Mouse (Mus musculus) layer of hippocampus, adult 9-11 months (tissue): ENCODE measurements around the gene Snx29.
A peak's percentile ranks its signal among the peaks of the same experiment; 100 is the strongest.

ENCODE experiments used
- DNase-seq: peaks from one replicate; pipeline ENCODE4 v3.0.0; 2022

Snx29 gene

DNA sequence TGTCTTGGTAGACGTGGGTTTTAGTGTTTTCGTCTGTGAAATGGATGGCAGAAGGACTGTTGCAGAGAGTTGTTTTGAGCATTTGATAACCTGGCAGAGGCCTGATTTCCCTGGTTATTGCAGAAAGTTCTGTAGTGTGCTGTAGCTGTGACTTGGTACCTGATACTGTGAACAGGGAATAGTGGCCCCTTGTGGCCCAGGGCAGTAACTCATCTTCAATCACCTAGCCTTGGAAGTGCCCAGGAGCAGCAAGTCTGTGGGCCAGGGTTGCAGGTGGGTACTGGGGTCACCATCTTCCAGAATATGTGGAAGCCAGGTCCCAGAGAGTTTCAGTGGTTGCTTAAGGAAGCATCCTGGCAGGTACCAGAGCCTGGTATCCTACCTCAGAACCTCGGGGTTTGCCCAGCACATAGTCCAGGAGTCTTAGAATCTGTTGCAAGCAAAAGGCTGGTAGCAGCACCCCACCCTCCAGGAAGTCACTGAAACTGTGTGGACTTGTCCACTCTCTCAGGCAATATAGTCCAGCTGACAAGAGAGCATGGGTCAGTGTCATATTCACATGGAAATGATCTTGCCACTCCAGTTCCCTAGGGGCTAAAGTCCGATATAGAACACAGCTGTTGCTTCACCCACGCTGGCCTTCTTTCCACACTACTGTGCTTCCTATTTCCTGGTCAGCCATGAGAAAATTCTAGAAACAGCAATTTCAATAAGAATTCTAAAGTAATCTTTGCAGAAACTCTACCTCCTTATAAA is 281.1 kb downstream of the Snx29 start:
- DNase-seq, result no peak

DNA sequence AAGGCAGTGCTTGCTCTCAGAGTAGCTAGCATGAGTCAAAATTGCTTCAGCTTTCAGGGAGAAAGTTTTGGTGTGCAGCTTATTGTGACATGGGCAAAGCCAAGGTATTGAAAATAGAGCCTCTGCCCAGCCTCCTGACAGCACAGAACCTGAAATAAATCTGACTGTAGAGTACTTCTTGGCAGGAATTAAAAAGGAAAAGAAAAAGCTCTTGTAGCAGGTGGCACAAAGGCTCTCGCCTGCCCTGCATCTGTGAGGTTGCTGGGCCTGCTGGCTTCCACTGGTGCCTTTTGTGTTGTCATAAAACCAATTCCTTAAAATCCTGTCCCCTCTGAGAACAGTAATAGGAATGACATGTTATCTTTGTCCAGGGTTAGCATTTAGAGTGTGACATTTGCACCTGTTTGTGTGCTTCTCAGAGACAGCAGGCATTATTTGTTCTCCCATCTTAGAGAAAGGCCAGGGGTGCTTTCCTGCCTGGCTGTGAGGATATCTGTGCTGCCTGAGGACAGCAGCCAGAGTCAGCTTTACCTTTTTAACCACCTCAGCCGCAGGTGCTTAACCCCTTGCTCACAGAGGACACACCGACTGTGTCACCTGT is 289.9 kb downstream of the Snx29 start:
- no peak for DNase-seq

DNA sequence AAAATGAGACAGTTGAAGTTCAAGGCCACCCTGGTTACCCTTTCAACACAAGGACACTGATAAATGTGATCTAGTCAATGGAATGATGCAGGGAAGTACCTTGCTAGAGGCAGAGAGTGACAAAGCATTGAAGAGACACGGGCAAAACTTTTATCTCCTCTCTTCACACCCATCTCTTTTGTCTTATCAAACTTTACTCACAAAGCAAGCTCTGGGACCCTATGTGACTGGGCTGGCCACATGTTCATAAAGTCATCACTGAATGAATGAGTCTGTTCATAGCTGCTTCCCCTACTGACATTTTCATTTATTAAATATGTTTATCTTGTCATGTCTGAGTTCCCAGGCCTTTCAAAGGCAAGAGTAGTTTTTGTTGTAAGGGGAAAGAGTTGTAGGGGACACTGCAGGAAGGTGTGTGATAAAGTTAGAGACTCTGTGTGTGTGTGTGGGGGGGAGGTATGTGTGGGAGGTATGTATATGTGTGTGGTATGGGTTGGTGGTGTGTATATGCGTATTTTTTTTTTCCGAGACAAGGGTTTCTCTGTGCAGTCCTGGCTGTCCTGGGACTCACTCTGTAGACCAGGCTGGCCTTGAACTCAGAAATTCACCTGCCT is 291.8 kb downstream of the Snx29 start:
- DNase-seq, result no peak

DNA sequence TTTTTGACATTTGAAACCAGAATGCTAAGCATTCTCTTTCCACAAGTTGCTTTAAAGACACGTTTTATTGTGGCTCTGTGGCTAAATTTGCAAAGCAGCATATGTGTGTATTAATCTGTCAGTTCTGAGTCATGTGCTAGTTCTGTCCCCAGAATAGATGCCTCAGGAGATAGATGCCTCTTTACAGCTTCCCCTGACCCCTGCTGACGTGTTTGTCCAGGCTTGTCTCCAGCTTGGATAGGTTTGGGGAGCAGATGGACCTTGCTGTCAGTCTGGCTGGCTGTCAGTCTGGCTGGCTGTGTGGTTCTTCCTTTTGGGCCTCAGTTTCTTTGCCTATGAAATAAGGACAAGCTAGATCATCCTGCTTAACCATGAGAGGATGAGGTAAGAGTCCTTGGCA is 292.9 kb downstream of the Snx29 start:
- DNase-seq, result peak; percentile 52

DNA sequence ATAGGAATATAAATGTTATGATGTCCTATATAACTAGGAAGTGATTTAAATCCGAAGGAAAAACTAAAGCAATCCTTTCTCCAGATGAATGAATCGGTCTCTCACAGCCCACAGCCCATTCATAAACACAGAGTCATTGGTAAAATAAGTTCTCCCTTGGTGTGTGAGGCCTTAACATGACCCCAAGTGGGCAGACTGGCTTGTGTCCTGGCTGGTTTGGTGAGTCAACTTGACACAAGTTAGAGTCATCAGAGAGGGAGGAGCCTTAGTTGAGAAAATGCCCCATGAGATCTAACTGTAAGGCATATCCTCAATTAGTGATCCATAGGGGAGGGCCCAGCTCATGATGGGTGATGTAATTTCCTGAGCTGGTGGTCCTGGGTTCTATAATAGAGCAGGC is 297.2 kb downstream of the Snx29 start:
- DNase-seq, result no peak

DNA sequence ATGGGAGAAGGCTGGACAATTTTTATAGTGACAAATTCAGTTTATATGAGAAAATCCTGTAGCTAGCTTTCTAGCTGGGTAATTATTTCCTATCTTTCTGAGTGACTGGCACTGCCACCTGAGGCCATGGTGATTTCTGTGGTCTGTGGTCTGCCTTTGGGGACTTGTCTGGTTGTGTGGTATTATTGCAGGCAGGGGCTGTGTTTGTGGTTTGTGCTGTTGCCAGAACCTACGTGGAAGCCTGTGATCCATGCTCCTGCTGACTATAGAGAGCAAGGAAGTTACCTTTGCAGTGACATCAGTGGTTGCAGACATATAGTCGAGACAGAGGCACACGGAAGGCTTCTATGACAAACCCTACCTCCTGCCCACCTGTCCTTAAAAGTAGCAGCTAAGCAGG is 298.3 kb downstream of the Snx29 start:
- DNase-seq, result no peak

DNA sequence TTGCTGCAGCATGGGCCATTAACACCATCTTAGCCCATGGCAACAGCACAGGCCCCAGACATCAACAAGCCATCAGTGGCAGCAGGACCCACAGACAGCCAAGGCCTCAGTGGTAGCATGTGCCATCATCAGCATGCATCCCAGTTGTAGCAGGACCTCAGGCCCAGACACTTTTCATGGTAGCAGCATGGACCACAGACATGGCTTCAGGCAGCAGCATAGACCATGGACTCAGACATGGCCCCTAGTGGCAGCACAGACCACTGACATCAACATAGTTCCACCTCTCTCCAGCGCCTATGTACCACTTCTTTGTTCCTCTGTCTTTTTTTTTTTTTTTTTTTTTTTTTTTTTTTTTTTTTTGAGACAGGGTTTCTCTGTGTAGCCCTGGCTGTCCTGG is 299.0 kb downstream of the Snx29 start:
- no peak for DNase-seq

DNA sequence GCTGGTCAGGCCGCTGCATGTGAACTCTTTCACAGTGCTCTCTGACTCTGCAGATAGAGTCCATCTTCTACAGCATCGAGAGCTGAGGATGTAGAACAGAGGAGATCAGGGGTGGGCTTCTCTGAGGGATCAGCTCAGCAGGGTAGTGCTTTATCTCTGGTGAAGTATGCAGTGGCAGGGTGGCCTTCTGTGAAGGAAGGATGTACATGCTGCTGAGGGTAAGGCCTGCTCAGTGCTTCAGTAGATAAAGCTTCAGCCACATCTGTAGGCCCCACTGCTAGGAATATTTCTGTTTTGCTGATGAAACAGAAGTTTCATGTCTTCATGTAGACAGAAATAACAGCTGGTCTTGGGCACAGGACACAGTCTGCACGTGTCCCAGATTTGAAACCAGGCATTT is 300.3 kb downstream of the Snx29 start:
- no peak for DNase-seq

DNA sequence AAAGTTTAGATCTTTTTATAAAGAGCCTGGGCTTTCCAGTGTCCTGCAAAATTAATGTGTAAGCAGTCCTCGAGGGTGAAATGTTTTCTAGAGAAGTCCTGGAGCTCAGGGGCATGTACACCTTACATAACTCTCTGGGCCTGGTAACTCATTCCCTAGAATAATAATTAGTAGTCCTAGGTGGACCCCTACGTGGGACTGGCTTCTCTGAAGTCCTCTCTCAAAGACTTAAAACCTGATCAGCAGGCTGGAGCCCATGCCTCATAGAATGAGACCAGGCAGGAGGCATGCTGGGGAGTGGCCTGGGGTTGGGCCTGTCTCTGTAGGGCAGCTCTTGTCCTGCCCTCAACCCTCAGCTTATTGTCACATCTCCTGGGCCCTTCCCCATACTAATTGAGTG is 301.4 kb downstream of the Snx29 start:
- no peak for DNase-seq

DNA sequence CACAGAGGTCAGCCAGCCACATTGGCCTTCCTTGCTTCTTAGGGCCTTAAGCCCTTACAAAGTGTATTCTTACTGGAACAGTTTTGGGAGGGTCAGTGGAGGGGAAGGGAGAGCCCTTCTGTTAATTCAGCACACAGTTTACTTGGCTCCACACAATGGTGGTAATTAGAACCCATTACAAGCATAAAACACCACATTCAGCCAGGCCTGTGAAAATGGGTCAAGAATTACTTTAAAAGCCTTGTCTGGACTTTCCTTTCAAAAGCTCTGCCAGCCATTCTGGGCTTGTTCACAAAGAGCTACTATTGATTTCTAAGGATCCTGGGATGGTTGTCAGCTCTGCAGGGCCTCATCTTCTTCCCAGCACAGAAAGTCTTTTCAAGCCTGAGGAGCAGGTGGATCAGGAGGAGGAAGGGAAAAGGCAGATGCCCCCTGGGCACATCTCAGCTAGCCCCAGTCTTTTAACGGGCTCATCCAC is 303.3 kb downstream of the Snx29 start:
- peak; percentile 72 for DNase-seq

DNA sequence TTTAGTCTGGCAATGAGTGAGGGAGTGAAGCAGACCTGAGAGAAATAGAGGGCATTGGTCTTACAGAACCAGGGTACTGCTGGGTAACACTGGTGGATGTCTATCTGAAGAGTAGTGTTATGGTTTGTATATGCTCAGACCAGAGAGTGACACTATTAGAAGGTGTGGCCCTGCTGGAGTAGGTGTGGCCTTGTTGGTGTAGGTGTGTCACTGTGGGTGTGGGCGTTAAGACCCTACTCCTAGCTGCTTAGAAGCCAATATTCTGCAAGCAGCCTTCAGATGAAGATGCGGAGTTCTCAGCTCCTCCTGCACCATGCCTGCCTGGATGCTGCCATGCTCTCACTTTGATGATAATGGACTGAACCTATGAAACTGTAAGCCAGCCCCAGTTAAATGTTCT is 303.9 kb downstream of the Snx29 start:
- no peak for DNase-seq

DNA sequence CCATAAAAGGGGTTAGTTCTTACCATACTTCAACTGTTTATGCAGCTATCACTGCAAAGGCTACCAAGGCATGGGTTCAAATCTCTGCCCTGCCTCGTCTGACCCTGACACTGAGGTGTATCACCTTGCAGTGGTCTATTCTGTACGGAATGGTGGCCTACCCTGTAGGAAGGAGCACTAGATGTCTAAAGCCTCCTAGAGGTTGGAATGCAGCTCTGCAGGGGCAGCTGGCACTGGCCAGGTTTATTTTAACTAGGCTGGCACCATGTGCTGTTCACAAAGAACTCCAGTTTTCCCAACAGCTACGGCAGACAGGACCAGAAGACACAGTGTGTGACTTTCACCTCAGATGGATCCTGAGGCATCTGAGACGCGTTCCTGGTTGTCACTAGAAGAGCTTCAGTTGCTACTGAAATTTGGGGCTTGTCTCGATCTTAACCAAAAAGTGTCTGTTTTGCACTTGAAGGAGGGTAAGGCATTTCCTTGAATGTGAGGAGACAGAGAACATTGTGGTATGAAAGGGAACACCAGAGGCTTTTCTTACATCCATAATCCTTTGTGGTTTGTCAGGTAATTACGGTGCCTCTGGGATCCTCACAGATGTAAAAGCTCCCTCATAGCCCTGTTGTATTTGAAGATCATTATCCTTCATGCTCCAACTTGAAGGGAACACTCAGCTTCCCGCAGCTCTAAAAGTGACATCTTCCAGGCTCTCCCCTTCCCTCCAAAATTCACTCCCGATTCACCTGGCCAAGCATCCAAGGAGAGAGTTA is 305.3 kb downstream of the Snx29 start:
- DNase-seq, result no peak

DNA sequence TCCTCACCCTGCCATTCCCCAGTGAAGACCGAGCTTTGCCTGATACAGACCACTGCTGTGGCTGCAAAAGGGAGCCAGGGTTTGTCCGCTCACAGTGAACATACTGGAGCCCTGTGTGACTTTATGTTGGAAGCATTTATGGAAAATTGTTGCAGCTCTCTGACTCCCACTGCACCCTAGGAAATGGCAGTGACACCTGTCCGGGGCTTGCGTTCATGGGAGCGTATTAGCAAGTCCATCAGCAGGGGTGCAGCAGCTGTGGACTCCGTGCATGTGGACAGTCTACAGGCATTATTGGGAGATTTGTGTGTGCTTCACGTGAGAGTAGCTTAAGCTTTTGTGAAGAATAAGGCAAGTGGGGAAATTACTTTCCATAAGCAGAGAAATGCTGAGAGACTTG is 307.0 kb downstream of the Snx29 start:
- no peak for DNase-seq

DNA sequence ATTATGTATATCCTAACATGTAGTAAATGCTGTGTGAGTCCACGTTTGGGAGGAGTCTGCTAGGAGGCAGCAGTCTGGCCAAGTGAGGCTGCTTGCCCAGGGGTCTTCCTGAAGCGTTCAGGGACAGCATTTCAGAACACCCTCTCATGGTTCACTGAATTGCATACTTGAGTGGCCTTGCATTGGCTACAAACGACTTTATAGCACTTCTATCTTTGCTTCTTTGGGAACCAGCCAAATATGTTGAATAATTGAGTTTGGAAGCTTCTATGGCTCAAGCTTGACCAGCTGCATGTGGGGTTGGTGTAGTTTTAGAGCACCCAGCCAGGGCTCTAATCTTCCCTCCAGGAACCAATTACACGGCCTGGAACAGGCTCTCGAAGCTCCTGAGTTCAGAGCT is 307.8 kb downstream of the Snx29 start:
- no peak for DNase-seq

DNA sequence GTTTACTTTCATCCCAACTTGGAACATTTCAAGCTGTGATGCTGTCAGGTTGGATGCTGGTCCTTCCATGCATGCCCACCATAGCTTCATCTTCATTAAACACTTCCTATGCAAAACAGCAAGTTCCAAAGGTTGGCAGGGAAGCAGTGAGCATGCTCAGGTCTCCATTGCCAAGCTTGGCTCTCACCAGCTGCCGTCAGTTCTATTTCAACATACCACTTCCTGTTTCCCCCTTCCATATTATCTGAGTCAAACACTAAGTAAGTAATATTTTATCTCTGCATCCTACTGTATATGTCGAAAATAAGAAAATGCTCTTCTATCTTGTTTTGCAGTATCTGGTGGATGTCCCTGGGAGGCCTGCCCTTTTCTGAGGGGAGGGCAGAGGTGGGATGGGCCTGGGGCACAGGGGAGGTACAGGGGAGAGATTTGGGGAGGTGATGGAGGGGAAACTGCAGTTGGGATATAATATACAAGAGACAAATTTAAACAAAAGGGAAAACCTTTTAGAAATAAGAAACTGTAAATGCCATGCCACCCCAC is 309.6 kb downstream of the Snx29 start:
- DNase-seq, result no peak

DNA sequence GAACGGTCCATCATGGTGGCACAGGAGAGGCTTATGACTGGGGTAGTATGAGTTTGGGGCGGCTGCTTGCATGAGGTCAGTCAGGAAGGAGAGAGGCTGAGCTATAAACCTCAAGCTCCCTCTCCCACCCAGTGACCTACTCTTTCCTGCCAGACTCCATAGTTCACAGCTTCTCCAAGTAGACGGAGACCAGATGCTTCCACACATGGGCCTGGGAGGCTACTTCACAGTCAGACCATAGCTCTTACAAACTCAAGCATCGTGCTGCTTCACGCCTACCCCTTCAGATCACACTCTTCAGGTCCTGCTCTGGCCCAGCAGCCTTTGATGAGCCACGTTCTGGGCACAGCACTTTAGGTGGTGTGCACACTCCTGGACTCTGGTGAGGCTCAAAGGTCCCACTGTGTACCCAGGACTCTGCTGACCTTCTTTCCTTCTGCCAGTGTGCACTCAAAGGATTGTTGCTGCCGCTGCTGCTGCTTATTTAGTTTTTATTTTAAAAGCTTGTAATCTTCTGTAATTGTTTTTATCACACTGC is 313.6 kb downstream of the Snx29 start:
- no peak for DNase-seq

DNA sequence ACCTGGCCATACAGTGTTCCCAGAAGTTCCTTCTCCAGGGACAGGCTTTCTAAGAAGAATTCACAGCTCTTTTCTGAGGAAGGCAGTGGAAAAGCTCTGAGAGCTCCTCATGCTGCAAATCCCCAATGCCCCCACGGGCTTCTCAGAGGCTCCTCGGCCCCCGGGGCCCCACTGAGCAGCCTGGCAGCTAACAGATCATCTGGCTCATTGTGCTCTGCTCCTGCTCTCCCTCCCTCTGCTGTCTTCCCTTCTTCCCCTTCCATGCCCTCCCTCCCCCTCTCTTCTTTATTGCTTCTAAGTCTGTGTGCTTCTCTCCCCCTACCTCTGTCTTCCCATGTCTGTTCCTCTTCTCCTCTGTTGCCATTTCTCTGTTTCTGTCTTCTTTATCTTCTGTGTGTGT is 314.2 kb downstream of the Snx29 start:
- no peak for DNase-seq

DNA sequence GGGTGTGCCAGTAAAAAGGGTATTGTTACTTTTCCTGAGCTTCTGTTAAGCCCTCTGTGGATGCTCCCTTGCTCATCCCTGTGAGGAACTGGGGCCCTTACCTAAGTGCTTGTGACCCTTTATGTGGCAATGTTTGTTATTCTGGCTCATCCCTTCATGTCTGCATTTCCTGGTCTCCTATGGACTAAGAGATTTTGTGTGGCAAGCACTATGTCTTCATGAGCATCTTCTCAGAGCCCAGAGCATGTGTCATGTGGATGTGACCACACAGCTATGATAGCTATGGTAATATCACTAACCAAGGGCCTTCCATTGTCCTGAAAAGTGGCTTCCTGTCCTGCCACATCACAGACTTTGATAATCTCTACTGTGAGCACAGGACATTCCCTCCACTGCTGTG is 315.1 kb downstream of the Snx29 start:
- DNase-seq, result no peak

DNA sequence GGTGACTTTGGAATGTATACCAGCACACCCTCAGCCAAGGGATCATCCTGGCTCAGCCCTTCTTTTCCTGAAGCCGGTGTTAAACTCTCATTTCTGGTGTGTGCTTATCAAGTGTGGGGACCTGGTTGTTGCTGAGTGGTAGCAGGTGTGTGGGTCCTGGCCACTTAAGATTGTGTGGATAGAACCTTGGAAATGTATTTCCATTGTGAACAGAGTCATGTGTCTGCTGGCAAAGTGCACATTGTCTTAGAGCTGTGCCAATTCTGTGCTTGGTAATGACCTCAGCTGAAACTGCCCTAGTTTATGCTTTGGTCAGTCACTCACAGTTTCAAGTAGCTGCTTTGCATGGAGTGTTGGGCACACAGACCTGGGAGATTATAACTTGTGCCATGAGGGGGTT is 316.0 kb downstream of the Snx29 start:
- no peak for DNase-seq

DNA sequence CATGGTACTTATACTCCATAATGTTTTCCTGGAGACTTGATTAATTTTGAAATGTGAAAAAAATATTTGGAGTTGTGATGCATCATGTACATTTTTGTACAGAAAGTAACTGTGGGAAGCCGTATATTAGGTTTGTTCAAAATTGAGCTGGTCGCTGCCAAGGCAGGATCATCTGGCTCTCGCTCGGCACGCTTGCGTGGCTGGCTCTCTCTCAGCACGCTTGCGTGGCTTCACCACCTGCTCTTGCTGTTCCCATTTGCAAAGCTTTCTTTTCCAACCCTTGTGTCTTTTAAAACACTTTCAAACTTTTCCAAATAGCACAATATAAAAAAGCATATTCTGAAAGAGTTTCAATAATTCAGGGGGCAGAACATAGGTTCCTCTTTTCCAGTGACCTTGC is 317.2 kb downstream of the Snx29 start:
- peak; percentile 70 for DNase-seq

DNA sequence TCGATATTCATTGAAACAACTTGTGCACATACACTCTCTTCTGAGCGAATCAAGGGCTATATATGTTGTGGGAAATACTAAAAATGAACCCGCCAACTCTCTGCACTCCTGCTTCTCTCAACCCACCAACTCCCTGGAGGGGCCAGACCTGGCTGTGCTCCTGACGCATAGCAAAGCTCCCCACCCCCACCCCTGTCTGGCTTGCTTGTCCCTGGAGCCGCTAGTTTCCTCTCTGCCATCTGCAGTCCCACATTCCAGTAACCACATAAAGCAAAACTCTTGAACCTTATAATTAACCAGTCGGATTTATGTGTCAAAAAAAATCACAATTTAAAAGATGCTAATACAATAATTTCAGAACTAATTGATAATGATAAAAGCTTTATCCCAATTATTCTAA is 320.9 kb downstream of the Snx29 start:
- DNase-seq, result no peak

DNA sequence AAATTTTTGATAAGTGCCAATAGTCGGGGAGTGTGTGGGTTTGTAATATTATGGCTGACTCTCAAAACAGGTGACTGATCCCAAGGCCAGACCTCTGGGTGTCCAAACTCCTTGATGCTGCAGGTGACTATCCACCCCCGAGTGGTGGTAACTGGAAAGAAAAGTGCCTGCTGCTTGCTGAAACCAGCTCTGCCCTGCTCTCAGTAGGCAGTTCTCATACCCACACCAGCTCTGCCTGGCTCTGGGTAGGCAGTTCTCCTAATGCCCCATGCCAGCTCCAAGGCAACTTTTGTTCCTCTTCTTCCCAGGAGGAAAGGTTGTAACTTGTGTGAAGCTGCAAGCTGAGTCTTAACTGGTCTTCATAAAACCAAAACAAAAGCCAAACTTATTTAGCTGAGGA is 321.7 kb downstream of the Snx29 start:
- no peak for DNase-seq

DNA sequence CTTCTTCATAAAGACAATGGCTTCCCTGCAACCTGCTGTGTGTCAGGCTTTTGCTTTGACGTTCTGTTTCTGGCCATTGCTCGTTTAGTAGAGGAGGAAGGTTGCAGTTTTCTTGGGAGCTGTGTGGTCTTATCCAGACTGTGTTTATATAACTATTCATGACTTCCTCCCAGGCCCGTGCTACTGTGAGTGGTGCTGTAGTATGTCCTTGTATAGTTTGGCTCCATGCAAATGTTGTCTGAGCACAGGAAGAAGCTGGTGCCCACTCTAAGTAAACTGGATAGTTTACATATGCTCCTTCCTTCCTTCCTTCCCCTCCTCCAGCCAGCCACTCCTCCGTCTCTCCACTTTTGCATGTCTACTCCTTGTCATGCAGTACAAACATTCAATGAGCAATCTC is 323.0 kb downstream of the Snx29 start:
- DNase-seq, result no peak
